Mouse (Mus musculus): Measurements from ENCODE around the gene Casp8ap2.

The Casp8ap2 gene

GRCm38 (mm10) chr4:32615034-32615881, at the start of gene Casp8ap2:
TSS of gene Casp8ap2 (plus strand) at chr4:32615451.
- peak; percentile 99 to 100 for DNase-seq

- DNase-seq = no peak
Measured at GRCm38 (mm10) chr4:32569054-32569453, 46.2 kb upstream of the Casp8ap2 start.

DNA sequence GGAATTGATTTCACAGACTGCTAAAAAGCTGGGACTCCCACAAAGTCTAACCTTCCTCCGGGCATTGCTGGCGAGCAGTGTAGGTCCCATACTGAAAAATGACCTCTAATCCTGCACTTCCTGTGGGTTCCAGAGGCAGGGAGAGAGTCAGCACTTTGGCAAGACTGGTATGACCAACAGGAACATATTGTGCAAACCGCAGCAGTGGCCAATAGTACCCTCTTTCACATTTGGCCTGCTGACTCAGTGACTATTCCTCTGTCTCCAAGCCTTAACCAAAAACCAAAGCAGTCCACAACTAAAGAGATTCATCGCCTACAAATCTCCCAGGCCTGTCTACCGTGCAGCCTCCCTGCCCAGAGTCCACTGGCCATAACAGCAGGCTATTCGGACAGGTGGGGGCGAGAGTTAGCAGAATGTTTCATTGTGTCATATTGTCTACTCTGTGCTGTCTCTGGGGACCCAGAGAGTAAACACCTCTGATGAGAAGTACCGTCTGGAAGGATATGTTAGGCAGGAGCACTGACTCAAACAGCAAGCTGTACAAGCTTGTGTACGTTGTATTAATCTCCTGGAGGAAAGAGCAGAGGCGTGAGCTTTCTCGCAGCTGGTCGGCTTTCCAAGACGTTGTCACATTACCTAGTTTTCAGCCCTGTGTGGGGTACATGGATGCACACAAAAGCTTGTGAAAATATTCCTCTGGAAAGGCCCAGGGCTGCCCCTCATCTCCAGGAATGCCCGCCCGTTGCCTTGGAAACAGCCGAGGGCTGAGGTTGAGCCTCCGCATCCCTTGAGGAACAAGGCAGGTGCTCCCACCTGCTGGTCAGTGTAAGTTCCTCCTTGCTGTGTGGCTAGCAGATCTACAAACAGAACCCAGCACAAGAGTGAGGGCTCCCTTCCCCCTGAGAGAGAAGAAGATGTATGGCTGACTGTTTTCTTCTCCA, 45.0 kb upstream of the Casp8ap2 start:
- DNase-seq = peak; percentile 37 to 41

DNA sequence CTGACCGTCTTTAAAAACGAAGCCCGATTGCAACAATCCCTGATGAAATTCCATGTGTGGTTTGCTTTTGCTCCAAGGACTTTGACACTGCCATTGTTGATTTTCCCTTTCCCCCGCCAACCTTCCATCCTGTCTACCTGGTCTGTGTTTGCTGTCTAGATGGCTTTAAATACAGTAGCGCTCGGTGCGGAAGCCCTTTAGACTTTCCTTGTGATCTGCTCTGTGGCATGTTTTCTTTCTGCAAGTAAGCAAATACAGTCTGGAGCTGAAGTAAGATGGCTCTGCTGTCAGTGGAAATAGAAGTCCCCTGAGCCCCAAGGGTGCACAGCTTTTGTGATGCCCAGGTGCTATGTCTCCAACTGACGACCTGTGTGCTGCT, 44.3 kb upstream of the Casp8ap2 start:
- DNase-seq = no peak

- DNase-seq = no peak
Measured at GRCm38 (mm10) chr4:32571441-32571840, 43.8 kb upstream of the Casp8ap2 start.

DNA sequence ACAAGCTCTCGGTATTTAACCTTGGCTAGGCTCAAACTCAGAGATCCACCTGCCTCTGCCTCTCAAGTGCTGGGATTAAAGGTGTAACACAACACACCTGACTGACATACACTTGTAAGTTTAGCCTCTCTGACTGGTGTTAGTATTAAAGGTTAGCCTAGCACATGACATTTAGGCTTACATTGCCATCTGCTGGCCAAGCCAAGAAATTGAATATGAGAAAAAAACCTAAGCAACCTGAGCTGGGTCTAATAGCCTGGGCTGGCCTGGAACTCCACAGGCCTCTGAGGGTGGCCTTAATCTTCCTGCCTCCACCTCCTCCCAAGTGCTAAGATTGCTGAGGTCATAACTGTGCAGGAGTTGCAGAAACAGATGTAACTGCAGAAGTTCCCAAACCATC, 43.1 kb upstream of the Casp8ap2 start:
- peak in 1 of 2 experiments; percentile 38 for DNase-seq

GRCm38 (mm10) chr4:32573586-32573985, 41.7 kb upstream of the Casp8ap2 start:
- no peak for DNase-seq

DNA sequence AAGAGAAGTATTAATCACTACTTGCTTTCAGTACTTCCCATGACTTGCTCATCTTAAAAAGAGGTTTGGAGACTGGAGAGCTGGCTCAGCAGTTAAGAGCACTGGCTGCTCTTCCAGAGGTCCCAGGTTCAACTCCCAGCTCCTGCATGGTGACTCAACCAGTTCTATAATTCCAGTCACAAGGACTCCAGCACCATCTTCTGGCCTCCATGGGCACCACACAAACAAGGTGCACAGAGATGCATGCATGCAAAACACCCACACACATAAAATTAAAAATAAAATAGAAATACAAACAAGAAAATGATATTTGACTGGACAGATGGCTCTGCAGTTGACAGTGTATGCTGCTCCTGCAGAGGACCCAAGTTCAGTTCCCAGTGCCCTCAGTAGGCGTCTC, 40.6 kb upstream of the Casp8ap2 start:
- no peak for DNase-seq

GRCm38 (mm10) chr4:32575165-32575564, 40.1 kb upstream of the Casp8ap2 start:
- peak; percentile 39 to 49 for DNase-seq

GRCm38 (mm10) chr4:32579850-32580249, 35.4 kb upstream of the Casp8ap2 start:
- DNase-seq = no peak

GRCm38 (mm10) chr4:32584181-32584580, 31.1 kb upstream of the Casp8ap2 start:
- no peak for DNase-seq

DNA sequence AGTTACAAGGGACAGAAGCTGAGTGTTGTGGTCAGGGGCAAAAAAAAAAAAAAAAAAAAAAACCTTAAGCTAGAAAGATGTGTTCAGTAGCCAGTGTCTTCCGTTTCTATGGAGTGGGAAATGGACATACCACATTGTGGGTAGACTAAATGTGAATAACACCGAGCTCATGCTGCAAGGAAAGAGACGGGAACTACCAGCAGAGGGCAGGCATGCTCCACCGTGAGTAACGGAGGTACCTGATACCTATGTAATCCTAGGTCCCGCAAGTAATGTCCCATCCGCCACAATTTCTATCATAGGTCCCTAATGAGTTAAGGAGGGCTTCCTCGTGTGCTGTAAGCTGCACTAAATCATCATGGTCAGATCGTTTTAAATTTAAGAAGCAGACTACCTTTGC, 28.7 kb upstream of the Casp8ap2 start:
- peak; percentile 55 to 63 for DNase-seq

DNA sequence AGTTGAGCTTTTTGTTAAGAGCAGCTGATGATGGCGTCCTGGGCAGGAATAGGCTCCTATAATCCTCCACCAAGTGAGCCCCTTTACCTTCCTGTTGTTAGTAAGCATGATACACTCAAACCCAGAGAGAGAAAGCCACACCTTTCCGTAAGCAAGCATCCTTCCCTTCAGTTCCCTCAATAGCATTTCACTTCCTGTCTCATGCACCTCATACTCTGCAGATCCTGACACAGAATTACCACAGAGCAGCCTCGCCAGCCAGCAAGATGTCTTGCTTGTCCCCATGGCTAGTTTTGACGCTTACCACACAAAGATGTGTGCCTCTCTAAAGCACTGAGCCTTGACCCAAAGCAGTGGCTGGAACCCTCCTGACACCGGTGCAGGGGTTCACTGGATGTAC, 27.7 kb upstream of the Casp8ap2 start:
- DNase-seq = no peak

- no peak for DNase-seq
Measured at GRCm38 (mm10) chr4:32588237-32588636, 27.0 kb upstream of the Casp8ap2 start.

GRCm38 (mm10) chr4:32601135-32601534, 14.1 kb upstream of the Casp8ap2 start:
- peak in 1 of 2 experiments; percentile 17 for DNase-seq

DNA sequence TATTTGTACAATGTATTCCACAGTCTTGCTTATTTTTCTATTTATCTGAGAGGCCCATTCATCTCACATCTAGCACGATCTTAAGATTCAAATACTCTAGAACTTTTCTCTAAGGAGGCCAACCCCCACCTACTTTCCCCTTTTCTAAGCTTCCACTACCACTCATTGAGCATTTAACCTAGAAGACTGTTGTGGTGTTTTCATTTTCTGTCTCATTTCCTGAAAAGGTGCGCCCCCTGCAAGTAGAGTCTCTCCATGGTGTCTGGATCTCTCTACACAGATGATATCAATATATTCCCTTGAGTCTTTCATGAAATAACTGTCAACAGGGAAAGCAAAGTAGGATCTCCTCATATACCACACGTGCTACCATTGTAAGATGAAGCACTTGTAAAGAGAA, 12.6 kb upstream of the Casp8ap2 start, which contains the start of gene Gja10:
Gja10 (minus strand) TSS at position 101 of the 400 bp plus-strand sequence.
- DNase-seq = no peak

DNA sequence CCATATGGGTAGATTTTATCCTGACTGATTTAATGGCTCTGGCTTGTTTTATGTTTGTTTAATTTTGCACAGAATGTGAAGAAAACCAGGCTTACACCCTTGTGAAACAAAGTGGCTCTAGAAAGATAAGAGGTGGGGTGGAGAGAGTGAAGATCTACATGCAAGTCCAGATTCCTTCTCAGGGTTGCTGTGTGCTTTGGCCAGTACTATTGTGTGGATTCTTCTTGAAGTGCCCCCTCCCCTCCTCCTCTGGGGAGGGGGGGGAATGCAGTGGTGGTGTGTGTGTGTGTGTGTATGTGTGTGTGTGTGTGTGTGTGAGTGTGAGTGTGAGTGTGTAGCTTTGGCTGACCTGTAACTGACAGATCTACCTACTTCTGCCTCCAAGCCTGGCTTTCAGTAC, 6.4 kb downstream of the Casp8ap2 start:
- DNase-seq = peak; percentile 6 to 36

- DNase-seq = peak in 1 of 2 experiments; percentile 24
Measured at GRCm38 (mm10) chr4:32651669-32652068, 36.4 kb downstream of the Casp8ap2 start.

GRCm38 (mm10) chr4:32656146-32656904, 41.1 kb downstream of the Casp8ap2 start:
- no peak for DNase-seq

DNA sequence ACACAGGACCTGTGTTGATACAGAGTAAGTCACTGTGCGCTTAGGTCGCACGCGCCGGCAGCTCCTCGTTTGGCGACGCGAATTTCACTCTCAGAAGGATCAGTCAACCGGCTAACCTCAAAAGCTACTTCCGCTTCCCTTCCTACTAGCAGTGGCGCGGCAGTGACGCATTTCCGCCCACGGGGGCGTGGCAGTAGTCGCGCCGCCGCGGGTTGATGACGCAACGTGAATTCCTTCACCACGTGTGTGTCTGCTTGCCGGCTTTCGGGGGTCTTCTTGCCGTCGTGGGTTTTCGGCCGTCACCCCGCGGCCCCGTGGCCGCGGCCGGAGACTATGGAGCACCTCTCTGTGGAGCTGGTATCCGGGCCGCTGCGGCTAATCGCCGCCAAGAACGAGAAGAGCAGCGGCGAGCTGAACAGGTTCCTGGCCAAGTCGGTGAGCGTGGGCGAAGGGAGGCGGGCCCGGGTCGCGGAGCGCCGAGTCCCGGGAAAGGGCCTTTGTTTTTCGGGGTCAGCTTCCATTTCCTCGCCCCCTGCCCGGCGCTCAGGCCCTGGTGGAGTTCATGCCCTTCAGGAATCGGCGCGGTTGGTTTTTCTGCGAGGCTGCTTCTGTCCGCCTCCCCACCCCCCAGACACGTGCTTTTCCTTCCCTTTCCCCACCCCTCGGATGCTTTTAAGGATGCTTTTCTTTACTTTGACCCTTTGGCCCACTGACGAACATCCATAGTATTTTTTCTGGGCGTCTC, 41.8 kb downstream of the Casp8ap2 start, which contains the start of gene Mdn1:
Mdn1 (plus strand) TSS at position 202 of the 745 bp plus-strand sequence.
- DNase-seq = peak; percentile 93 to 94

GRCm38 (mm10) chr4:32665843-32666242, 50.6 kb downstream of the Casp8ap2 start:
- no peak for DNase-seq

GRCm38 (mm10) chr4:32668291-32668690, 53.0 kb downstream of the Casp8ap2 start:
- DNase-seq = no peak
